Mouse (Mus musculus) megakaryocyte, embryonic 14.5 days (primary cell): Measurements from ENCODE around the gene Mab21l3. TPM values are rescaled to one million over a fixed set of nuclear protein-coding genes. Genes with fewer than 3 reads are reported as not detected.

ENCODE experiments used
- H3K27me3 ChIP-seq: replicated peaks from 2 replicates; pipeline ENCODE3; 2012; ENCODE audit warnings: inconsistent platforms
- H3K36me3 ChIP-seq: replicated peaks from 2 replicates; pipeline ENCODE3; 2012; ENCODE audit warnings: low read length, inconsistent platforms, mixed read lengths
- H3K4me1 ChIP-seq: 2 replicates; pipeline ENCODE4 v1.6.1; 2012; ENCODE audit warnings: inconsistent platforms
- H3K4me3 ChIP-seq: replicated peaks from 2 replicates; pipeline ENCODE3; 2012; ENCODE audit warnings: moderate library complexity, mild to moderate bottlenecking, inconsistent platforms
- H3K9me3 ChIP-seq: 2 replicates; pipeline ENCODE4 v1.6.1; 2012; ENCODE audit warnings: inconsistent platforms
- FLI1 ChIP-seq: IDR thresholded peaks from 2 replicates; pipeline ENCODE4 v1.6.1; 2012; ENCODE audit warnings: low read length, inconsistent platforms, mixed read lengths
- GATA1 ChIP-seq: IDR thresholded peaks from 3 replicates; pipeline ENCODE4 v1.6.1; 2012; ENCODE audit warnings: mixed read lengths, low read length, inconsistent platforms, borderline replicate concordance
- polyA plus RNA-seq: library from polyadenylated mRNA; stranded (reverse); fragments of >175 nt; gene quantifications from 2 replicates; pipeline ENCODE4 v1.2.3, GENCODE M21; 2012; ENCODE audit warnings: low replicate concordance; ENCODE audit not compliant: insufficient read depth

The Mab21l3 gene
- polyA plus RNA-seq, 1 experiment: 0.19 TPM

GRCm38 (mm10) chr3:101795387-101796039, 53.2 kb downstream of the Mab21l3 start:
- TF ChIP-seq FLI1 (no peak), GATA1 (no peak)

GRCm38 (mm10) chr3:101794666-101795065, 54.1 kb downstream of the Mab21l3 start:
- peaks cover 12% of the 10 kb centered on the region for H3K27me3 ChIP-seq
- no peaks in the 10 kb centered on the region for H3K36me3 ChIP-seq
- H3K9me3 ChIP-seq: no peaks in the 10 kb centered on the region
- H3K4me3 ChIP-seq: no peak overlapping the region
- TF ChIP-seq FLI1 (no peak), GATA1 (no peak)
- peaks cover 70% of the 10 kb centered on the region for H3K4me1 ChIP-seq

More at GRCm38 (mm10) chr3:101795387-101796039, 53.2 kb downstream of the Mab21l3 start:
- Histone ChIP-seq H3K4me1 (peaks cover 74% of the 10 kb centered on the region), H3K36me3 (no peaks in the 10 kb centered on the region), H3K27me3 (peaks cover 12% of the 10 kb centered on the region), H3K9me3 (no peaks in the 10 kb centered on the region), H3K4me3 (no peak overlapping the region)

DNA sequence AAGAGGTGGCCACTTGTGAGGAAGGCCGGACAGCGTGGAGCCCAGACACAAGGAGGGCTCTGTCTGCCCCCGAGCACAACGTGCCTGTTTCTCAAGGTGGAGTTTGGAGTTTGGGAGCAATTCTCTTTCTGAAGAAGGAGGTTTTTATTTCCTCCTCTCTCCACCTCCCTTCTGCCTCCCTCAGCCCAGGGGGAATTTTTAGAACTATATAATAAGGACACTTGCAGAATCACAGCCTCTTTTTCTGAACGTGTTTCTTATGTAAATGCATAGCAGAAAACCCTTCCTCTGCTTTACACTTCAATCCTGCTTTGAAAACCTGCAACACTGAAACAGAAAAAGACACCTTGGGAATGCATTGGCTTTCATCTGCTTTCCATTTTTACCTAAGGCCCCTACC, 54.7 kb downstream of the Mab21l3 start:
- TF ChIP-seq GATA1 (no peak), FLI1 (no peak)
- peaks cover 12% of the 10 kb centered on the region for H3K27me3 ChIP-seq

DNA sequence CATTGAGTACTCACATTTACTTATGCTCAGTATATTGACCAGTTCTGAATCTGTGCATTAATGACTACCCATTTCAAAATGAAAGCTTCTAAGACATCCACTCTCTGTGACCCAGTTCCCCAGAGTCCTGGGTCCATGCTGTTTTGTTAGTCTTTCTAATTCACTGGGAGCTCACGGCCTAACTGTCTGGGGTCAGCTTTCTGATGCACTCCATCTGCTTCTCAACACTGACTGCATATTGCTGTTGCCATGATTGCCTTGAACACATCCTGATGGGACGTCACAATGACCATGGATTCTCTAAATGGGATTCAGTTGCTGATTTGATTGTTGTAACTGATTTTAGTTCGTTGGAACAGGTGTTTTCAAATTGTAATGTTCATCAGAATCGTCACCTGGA, 56.6 kb downstream of the Mab21l3 start:
- Histone ChIP-seq H3K27me3 (peaks cover 12% of the 10 kb centered on the region), H3K36me3 (no peaks in the 10 kb centered on the region), H3K4me3 (no peak overlapping the region), H3K4me1 (peaks cover 45% of the 10 kb centered on the region), H3K9me3 (0 out of 2 replicates have a peak, but pooled peaks cover 4% of the 10 kb centered on the region)
- TF ChIP-seq GATA1 (no peak), FLI1 (no peak)

More for the DNA sequence above, 54.7 kb downstream of the Mab21l3 start:
- Histone ChIP-seq H3K4me1 (peaks cover 63% of the 10 kb centered on the region), H3K9me3 (no peaks in the 10 kb centered on the region), H3K4me3 (no peak overlapping the region), H3K36me3 (no peaks in the 10 kb centered on the region)

GRCm38 (mm10) chr3:101784768-101785424, 63.9 kb downstream of the Mab21l3 start:
- Histone ChIP-seq H3K9me3 (0 out of 2 replicates have a peak, but pooled peaks cover 4% of the 10 kb centered on the region), H3K4me3 (no peak overlapping the region), H3K27me3 (no peaks in the 10 kb centered on the region), H3K4me1 (peaks cover 34% of the 10 kb centered on the region), H3K36me3 (no peaks in the 10 kb centered on the region)
- no peak for TF ChIP-seq FLI1
- TF ChIP-seq GATA1: no peak

DNA sequence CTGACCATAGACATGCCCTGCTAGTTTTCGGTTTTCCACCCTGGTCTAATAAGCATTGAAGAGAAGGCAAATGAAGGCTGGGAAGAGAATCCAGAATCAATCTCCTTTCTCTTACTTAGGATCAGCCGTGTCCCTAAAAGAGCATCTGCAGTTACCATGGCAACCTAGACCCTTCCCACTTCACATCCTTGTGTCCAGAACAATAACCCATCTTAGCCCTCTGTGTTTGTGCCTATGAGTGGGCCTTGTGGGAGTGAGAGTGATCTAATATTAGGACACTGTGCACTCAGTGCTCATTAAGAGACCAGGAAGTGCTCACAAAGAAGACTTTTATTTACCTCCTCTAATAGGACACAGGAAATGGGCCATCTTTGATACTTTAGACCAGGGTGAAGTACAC, 65.0 kb downstream of the Mab21l3 start:
- Histone ChIP-seq H3K4me1 (peaks cover 45% of the 10 kb centered on the region), H3K36me3 (no peaks in the 10 kb centered on the region), H3K4me3 (no peak overlapping the region), H3K27me3 (no peaks in the 10 kb centered on the region), H3K9me3 (0 out of 2 replicates have a peak, but pooled peaks cover 4% of the 10 kb centered on the region)
- no peak for TF ChIP-seq GATA1
- TF ChIP-seq FLI1: no peak

- no peaks in the 10 kb centered on the region for H3K27me3 ChIP-seq
- H3K4me3 ChIP-seq: no peak overlapping the region
- H3K9me3 ChIP-seq: no peaks in the 10 kb centered on the region
- peaks cover 46% of the 10 kb centered on the region for H3K4me1 ChIP-seq
- TF ChIP-seq GATA1 (no peak), FLI1 (no peak)
- H3K36me3 ChIP-seq: no peaks in the 10 kb centered on the region
Measured at GRCm38 (mm10) chr3:101780874-101781483, 67.8 kb downstream of the Mab21l3 start.

DNA sequence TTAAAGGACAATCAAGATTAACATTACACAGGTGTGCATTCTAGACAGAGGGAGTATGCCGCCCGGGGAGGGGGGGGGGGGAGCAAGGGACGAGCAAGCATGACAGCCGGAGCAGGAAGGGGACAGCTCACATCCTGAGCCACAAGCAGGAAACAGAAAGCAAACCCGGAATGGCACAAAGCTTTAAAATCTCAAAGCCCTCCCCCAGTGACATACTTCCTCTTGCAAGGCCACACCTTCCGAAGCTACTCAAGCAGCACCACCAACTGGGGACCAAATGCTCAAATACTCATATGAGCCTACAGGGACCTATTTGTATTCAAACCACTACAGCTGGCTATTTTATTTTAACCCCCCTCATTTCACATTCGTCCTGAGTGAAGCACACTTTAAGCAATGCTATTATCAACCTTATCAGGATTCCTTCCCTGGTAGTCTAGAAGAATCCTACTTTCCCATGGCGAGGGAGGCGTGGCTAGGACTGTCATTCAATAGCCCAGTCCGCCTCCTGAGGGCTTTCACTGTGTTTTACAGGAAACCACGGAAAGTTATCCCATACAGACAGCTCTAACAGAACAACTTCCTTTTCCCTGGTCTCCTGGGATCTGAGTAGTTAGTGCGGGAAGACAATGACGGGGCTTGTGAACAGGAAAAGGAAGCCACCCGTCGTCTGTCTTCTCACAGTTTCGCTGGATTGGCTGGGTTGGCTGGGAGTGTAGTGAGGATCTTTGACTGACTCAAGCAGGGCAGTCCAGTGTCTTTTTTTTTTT, 69.7 kb downstream of the Mab21l3 start:
- TF ChIP-seq GATA1: peak; percentile 61; the same call in 1 of the 3 replicates
- TF ChIP-seq FLI1: no peak
- no peaks in the 10 kb centered on the region for H3K9me3 ChIP-seq
- H3K27me3 ChIP-seq: no peaks in the 10 kb centered on the region
- no peaks in the 10 kb centered on the region for H3K36me3 ChIP-seq
- H3K4me3 ChIP-seq: peak overlapping the region; percentile 72
- peaks cover 43% of the 10 kb centered on the region for H3K4me1 ChIP-seq

DNA sequence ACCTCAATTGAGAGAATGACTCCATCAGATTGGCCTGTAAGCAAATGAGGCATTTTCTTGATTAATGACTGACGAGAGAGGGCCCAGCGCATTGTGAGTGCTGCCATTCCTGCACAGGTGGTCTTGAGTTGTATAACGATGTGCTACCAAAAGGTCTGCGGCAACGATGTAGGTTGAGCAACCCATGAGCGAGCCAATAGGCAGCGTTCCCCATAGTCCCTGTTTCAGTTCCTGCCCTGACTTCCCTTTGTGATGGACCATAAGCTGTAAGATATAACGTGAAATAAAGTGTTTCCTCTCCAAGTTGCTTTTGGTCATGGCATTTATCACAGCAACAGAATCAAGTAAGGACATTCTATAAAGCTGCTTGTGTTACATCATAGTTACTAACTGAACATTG, 73.0 kb downstream of the Mab21l3 start:
- H3K4me1 ChIP-seq: peaks cover 28% of the 10 kb centered on the region
- no peaks in the 10 kb centered on the region for H3K27me3 ChIP-seq
- TF ChIP-seq FLI1: no peak
- no peak for TF ChIP-seq GATA1
- no peak overlapping the region for H3K4me3 ChIP-seq
- H3K36me3 ChIP-seq: no peaks in the 10 kb centered on the region
- H3K9me3 ChIP-seq: no peaks in the 10 kb centered on the region

GRCm38 (mm10) chr3:101770540-101770939, 78.2 kb downstream of the Mab21l3 start:
- TF ChIP-seq GATA1 (no peak), FLI1 (no peak)
- H3K36me3 ChIP-seq: no peaks in the 10 kb centered on the region
- no peaks in the 10 kb centered on the region for H3K27me3 ChIP-seq
- peaks cover 12% of the 10 kb centered on the region for H3K4me1 ChIP-seq
- no peak overlapping the region for H3K4me3 ChIP-seq
- H3K9me3 ChIP-seq: peaks cover 33% of the 10 kb centered on the region
